Mouse (Mus musculus): ENCODE measurements around the gene Csrnp2.

GRCm38 (mm10) chr15:100443126-100443922 is 52.0 kb downstream of the Csrnp2 start:
- TF ChIP-seq CTCF (IDR thresholded peaks at IDR 0.05; ENCODE audit: borderline replicate concordance, extremely low read depth, insufficient read depth, insufficient read length): no peak
- TF ChIP-seq POLR2A (IDR thresholded peaks at IDR 0.05; ENCODE audit: borderline replicate concordance, extremely low read depth, insufficient read depth, insufficient read length, poor library complexity, severe bottlenecking): no peak
